Mouse (Mus musculus) MEL (cell line): ENCODE results near the gene Mmp24.

ENCODE experiments used
- CTCF ChIP-seq, 3 experiments: IDR thresholded peaks in 2 of 3; conservative IDR thresholded peaks in 1 of 3; 2 replicates each; pipeline ENCODE4 v1.5.1; 2011 to 2012; ENCODE audit warnings: low read length in 3 of 3, low read depth in 2 of 3, mild to moderate bottlenecking in 2 of 3, improper control_type of control experiment in 1 of 3, inconsistent platforms in 1 of 3, mixed read lengths in 1 of 3, moderate library complexity in 1 of 3; ENCODE audit not compliant: control insufficient read depth in 1 of 3, insufficient read depth in 1 of 3, poor library complexity in 1 of 3, severe bottlenecking in 1 of 3
- EP300 ChIP-seq, 2 experiments: IDR thresholded peaks; 2 replicates each; pipeline ENCODE4 v1.6.1; 2011; ENCODE audit warnings: improper control_type of control experiment in 2 of 2, low read length in 2 of 2, low read depth in 1 of 2, mild to moderate bottlenecking in 1 of 2
- GABPA ChIP-seq: IDR thresholded peaks from 2 replicates; pipeline ENCODE4 v1.6.1; 2012; ENCODE audit warnings: low read depth, mild to moderate bottlenecking, inconsistent platforms, low read length, improper control_type of control experiment, moderate library complexity
- MEF2A ChIP-seq: IDR thresholded peaks from 2 replicates; pipeline ENCODE4 v1.6.1; 2014; ENCODE audit warnings: low read depth, mild to moderate bottlenecking, inconsistent platforms, low read length, improper control_type of control experiment; ENCODE audit not compliant: poor library complexity, insufficient replicate concordance, severe bottlenecking; ENCODE audit errors: extremely low read depth
- MYB ChIP-seq: IDR thresholded peaks from 2 replicates; pipeline ENCODE4 v1.6.1; 2011; ENCODE audit warnings: mild to moderate bottlenecking, low read depth, low read length, improper control_type of control experiment
- POLR2A ChIP-seq, 2 experiments: IDR thresholded peaks; 2 replicates each; pipeline ENCODE4 v1.6.1; 2011 to 2012; ENCODE audit warnings: low read length in 2 of 2, mild to moderate bottlenecking in 2 of 2, control low read depth in 1 of 2, improper control_type of control experiment in 1 of 2, low read depth in 1 of 2, moderate library complexity in 1 of 2; ENCODE audit not compliant: control insufficient read depth in 1 of 2, insufficient read depth in 1 of 2, poor library complexity in 1 of 2

DNA sequence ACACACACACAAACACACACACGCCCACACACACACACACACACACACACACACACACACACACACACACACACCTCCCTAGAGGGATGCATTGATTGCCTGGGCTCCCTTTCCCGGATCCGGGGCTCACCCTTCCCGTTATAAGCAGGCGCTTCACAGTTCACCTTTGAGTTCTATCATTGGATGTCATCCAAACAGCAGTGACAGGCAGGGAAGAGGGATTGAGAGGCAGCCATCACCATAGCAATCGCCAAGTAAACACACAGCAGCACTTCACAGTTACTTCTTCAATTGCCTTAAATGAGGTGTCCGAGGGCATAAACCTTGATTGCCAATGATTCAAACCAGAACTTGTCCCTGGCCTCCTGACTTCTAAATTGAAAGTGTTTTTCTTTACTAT is 3.9 kb downstream of the Mmp24 start:
- TF ChIP-seq EP300 (IDR thresholded peaks at IDR 0.05; ENCODE audit: low read depth in 1 of 2, low read length in 2 of 2), result no peak
- no peak for TF ChIP-seq GABPA
- TF ChIP-seq CTCF (IDR thresholded peaks at IDR 0.05 in 2 of 3, conservative IDR thresholded peaks at IDR 0.05 in 1 of 3; ENCODE audit: control insufficient read depth in 1 of 3, insufficient read depth in 1 of 3, low read depth in 2 of 3, low read length in 3 of 3, poor library complexity in 1 of 3, severe bottlenecking in 1 of 3), result no peak
- no peak for TF ChIP-seq POLR2A (IDR thresholded peaks at IDR 0.05; ENCODE audit: control insufficient read depth in 1 of 2, insufficient read depth in 1 of 2, low read depth in 1 of 2, low read length in 2 of 2, poor library complexity in 1 of 2)
- TF ChIP-seq MYB, result no peak
- no peak for TF ChIP-seq MEF2A
